Mouse (Mus musculus) hindbrain, embryonic 16.5 days (tissue): ENCODE measurements at regions not wholly inside any gene's neighbourhood (a gene's known extent, or its start where the extent isn't known, plus 50 kb on each side); places are given as distances from the start of the nearest gene placed in this dataset.

ENCODE experiments used
- ATAC-seq: fragments of 200-750 bp; cut with Nextera tagmentation; 2 replicates; pipeline ENCODE4 v1.8.0; 2017; ENCODE audit warnings: moderate TSS enrichment, moderate library complexity
- H3K27ac ChIP-seq: fragments of 300-500 bp; sonication (generic); 2 replicates; pipeline ENCODE4 v1.5.1; 2014; ENCODE audit warnings: low read depth, mild to moderate bottlenecking, control low read depth, low read length, moderate library complexity
- H3K27me3 ChIP-seq: fragments of 300-500 bp; sonication (generic); replicated peaks from 2 replicates; pipeline ENCODE4 v1.6.1; 2014; ENCODE audit warnings: low read length; ENCODE audit not compliant: control insufficient read depth, insufficient read depth
- H3K36me3 ChIP-seq: fragments of 300-500 bp; sonication (generic); 2 replicates; pipeline ENCODE4 v1.6.1; 2014; ENCODE audit warnings: mild to moderate bottlenecking, low read length, moderate library complexity, mixed read lengths; ENCODE audit not compliant: control insufficient read depth, insufficient read depth
- H3K4me1 ChIP-seq: fragments of 300-500 bp; sonication (generic); 2 replicates; pipeline ENCODE4 v1.6.1; 2014; ENCODE audit warnings: low read depth, low read length; ENCODE audit not compliant: control insufficient read depth, insufficient read depth
- H3K4me2 ChIP-seq: fragments of 300-500 bp; sonication (generic); 2 replicates; pipeline ENCODE4 v1.6.1; 2014; ENCODE audit warnings: mild to moderate bottlenecking, low read length, control low read depth, moderate library complexity
- H3K4me3 ChIP-seq: fragments of 300-500 bp; sonication (generic); 2 replicates; pipeline ENCODE4 v1.5.1; 2014; ENCODE audit warnings: mild to moderate bottlenecking, low read length, control low read depth, moderate library complexity
- H3K9ac ChIP-seq: fragments of 300-500 bp; sonication (generic); 2 replicates; pipeline ENCODE4 v1.6.1; 2014; ENCODE audit warnings: low read depth, mild to moderate bottlenecking, control low read depth, low read length, moderate library complexity
- H3K9me3 ChIP-seq: fragments of 300-500 bp; sonication (generic); 2 replicates; pipeline ENCODE4 v1.6.1; 2014; ENCODE audit warnings: mild to moderate bottlenecking, low read length, moderate library complexity; ENCODE audit not compliant: control insufficient read depth
- WGBS: fragments of 180-500 bp; shearing (Covaris S2); extraction: QIAGEN DNeasy Blood & Tissue Kit; methylation state at CpG from one replicate; pipeline ENCODE4 v1.1.7; 2014; 5-methylcytosine and 5-hydroxymethylcytosine counted together

- Histone ChIP-seq H3K9ac (no peak overlapping the region), H3K4me2 (no peak overlapping the region), H3K9me3 (no peaks in the 10 kb centered on the region), H3K36me3 (no peaks in the 10 kb centered on the region), H3K4me3 (no peak overlapping the region), H3K27ac (no peak overlapping the region), H3K27me3 (no peaks in the 10 kb centered on the region), H3K4me1 (no peaks in the 10 kb centered on the region)
- 92% methylated on average over 3 of the region's 3 CpGs for WGBS
- no peak for ATAC-seq
These were observed 162.8 kb upstream of the Stt3b start for GRCm38 (mm10) chr9:115473037-115473436.

GRCm38 (mm10) chr9:115473847-115474246 is 163.6 kb upstream of the Stt3b start:
- H3K4me1 ChIP-seq, result no peaks in the 10 kb centered on the region
- no peaks in the 10 kb centered on the region for H3K27me3 ChIP-seq
- no peaks in the 10 kb centered on the region for H3K36me3 ChIP-seq
- no peaks in the 10 kb centered on the region for H3K9me3 ChIP-seq
- 91% methylated on average over 5 of the region's 5 CpGs for WGBS
- no peak overlapping the region for H3K27ac ChIP-seq
- H3K9ac ChIP-seq, result no peak overlapping the region
- no peak overlapping the region for H3K4me3 ChIP-seq
- no peak for ATAC-seq
- no peak overlapping the region for H3K4me2 ChIP-seq

DNA sequence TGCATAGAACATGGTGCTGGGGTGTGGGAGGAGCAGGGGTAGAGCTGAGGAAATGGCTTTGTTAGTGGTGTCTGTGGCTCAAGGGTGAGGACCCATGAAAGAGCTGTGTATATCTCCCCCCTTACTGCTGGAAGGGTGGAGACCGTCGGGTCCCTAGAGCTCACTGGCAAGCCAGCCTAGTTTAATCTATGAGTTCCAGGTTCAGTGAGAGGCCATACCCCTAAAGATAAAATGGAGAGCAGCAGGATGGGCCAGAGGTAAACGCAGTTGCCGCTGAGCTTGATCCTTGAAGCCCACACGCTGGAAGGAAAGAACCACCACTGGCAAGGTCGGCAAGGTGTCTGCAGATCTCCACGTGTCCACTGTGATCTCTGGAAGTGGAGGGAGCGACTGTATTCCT is 164.1 kb upstream of the Stt3b start:
- Histone ChIP-seq H3K4me2 (no peak overlapping the region), H3K9me3 (no peaks in the 10 kb centered on the region), H3K4me3 (no peak overlapping the region), H3K27ac (no peak overlapping the region), H3K4me1 (0 out of 2 replicates have a peak, but pooled peaks cover 1% of the 10 kb centered on the region), H3K27me3 (no peaks in the 10 kb centered on the region), H3K36me3 (no peaks in the 10 kb centered on the region), H3K9ac (no peak overlapping the region)
- no peak for ATAC-seq
- WGBS, result 94% methylated on average over 8 of the region's 8 CpGs

GRCm38 (mm10) chr9:115476205-115476604 is 166.0 kb upstream of the Stt3b start:
- WGBS, result 73% methylated on average over 17 of the region's 17 CpGs
- ATAC-seq, result no peak
- H3K4me3 ChIP-seq, result no peak overlapping the region
- H3K36me3 ChIP-seq, result no peaks in the 10 kb centered on the region
- 0 out of 2 replicates have a peak, but pooled peaks cover 3% of the 10 kb centered on the region for H3K4me1 ChIP-seq
- H3K27ac ChIP-seq, result no peak overlapping the region
- no peaks in the 10 kb centered on the region for H3K9me3 ChIP-seq
- no peak overlapping the region for H3K9ac ChIP-seq
- H3K27me3 ChIP-seq, result no peaks in the 10 kb centered on the region
- no peak overlapping the region for H3K4me2 ChIP-seq

GRCm38 (mm10) chr9:115477556-115478220 is 167.5 kb upstream of the Stt3b start:
- Histone ChIP-seq H3K27me3 (no peaks in the 10 kb centered on the region), H3K27ac (no peak overlapping the region), H3K9ac (no peak overlapping the region), H3K4me3 (no peak overlapping the region), H3K9me3 (no peaks in the 10 kb centered on the region), H3K4me1 (0 out of 2 replicates have a peak, but pooled peaks cover 3% of the 10 kb centered on the region), H3K4me2 (no peak overlapping the region), H3K36me3 (no peaks in the 10 kb centered on the region)
- 84% methylated on average over 6 of the region's 6 CpGs for WGBS
- no peak for ATAC-seq

- H3K4me2 ChIP-seq, result no peak overlapping the region
- no peak overlapping the region for H3K4me3 ChIP-seq
- no peaks in the 10 kb centered on the region for H3K27me3 ChIP-seq
- no peak for ATAC-seq
- H3K36me3 ChIP-seq, result no peaks in the 10 kb centered on the region
- WGBS, result 56% methylated on average over 3 of the region's 3 CpGs
- H3K27ac ChIP-seq, result no peak overlapping the region
- no peak overlapping the region for H3K9ac ChIP-seq
- H3K4me1 ChIP-seq, result 0 out of 2 replicates have a peak, but pooled peaks cover 3% of the 10 kb centered on the region
- no peaks in the 10 kb centered on the region for H3K9me3 ChIP-seq
These were observed 168.7 kb upstream of the Stt3b start for GRCm38 (mm10) chr9:115478946-115479345.

GRCm38 (mm10) chr9:115481176-115481575 is 171.0 kb upstream of the Stt3b start:
- Histone ChIP-seq H3K9ac (no peak overlapping the region), H3K4me3 (no peak overlapping the region), H3K36me3 (no peaks in the 10 kb centered on the region), H3K9me3 (no peaks in the 10 kb centered on the region), H3K4me1 (0 out of 2 replicates have a peak, but pooled peaks cover 3% of the 10 kb centered on the region), H3K27ac (no peak overlapping the region), H3K4me2 (no peak overlapping the region), H3K27me3 (no peaks in the 10 kb centered on the region)
- 51% methylated on average over 5 of the region's 5 CpGs for WGBS
- ATAC-seq, result no peak

GRCm38 (mm10) chr9:115483024-115483423 is 172.8 kb upstream of the Stt3b start:
- H3K27ac ChIP-seq, result no peak overlapping the region
- ATAC-seq, result no peak
- 92% methylated on average over 7 of the region's 7 CpGs for WGBS
- H3K36me3 ChIP-seq, result no peaks in the 10 kb centered on the region
- H3K27me3 ChIP-seq, result no peaks in the 10 kb centered on the region
- no peak overlapping the region for H3K9ac ChIP-seq
- H3K4me2 ChIP-seq, result no peak overlapping the region
- no peak overlapping the region for H3K4me3 ChIP-seq
- no peaks in the 10 kb centered on the region for H3K9me3 ChIP-seq
- 0 out of 2 replicates have a peak, but pooled peaks cover 3% of the 10 kb centered on the region for H3K4me1 ChIP-seq

DNA sequence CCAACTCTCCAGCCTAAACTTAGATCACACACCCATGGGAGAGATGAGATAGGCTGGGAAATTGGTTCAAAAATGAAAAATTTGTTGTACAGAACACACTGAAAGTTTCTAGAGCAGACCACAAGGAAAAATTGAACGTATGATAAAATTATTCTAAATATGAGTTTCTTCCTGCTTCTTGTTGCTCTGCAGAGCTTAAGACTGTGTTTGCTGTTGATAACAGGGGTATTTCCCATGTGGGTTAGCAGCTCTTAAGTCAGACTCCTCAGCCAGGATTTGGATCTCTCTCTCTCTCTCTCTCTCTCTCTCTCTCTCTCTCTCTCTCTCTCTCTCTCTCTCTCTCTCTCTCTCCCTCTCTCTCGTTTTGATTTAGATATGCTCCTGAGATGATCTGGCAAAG is 173.5 kb upstream of the Stt3b start:
- Histone ChIP-seq H3K4me3 (no peak overlapping the region), H3K9me3 (no peaks in the 10 kb centered on the region), H3K4me2 (no peak overlapping the region), H3K27me3 (no peaks in the 10 kb centered on the region), H3K4me1 (0 out of 2 replicates have a peak, but pooled peaks cover 3% of the 10 kb centered on the region), H3K27ac (no peak overlapping the region), H3K9ac (no peak overlapping the region), H3K36me3 (no peaks in the 10 kb centered on the region)
- no peak for ATAC-seq
- WGBS, result 61% methylated on average over 2 of the region's 2 CpGs
